Mouse (Mus musculus) myocyte (in vitro differentiated cells): ENCODE data around the gene Hjurp.

ENCODE experiments used
- E2F4 ChIP-seq: IDR thresholded peaks from one replicate; pipeline ENCODE4 v1.6.1; 2011; ENCODE audit warnings: mild to moderate bottlenecking, control low read depth, moderate library complexity; ENCODE audit not compliant: insufficient read depth
- MAX ChIP-seq: IDR thresholded peaks from one replicate; pipeline ENCODE4 v1.6.1; 2011; ENCODE audit warnings: low read depth, mild to moderate bottlenecking, control low read depth
- MYOD1 ChIP-seq, 3 experiments: IDR thresholded peaks; one replicate each; pipeline ENCODE4 v1.6.1; 2011; ENCODE audit warnings: control low read depth in 2 of 3, low read depth in 2 of 3, mild to moderate bottlenecking in 2 of 3, moderate library complexity in 1 of 3; ENCODE audit not compliant: insufficient read length in 2 of 3, control insufficient read depth in 1 of 3
- POLR2A ChIP-seq: IDR thresholded peaks from one replicate; pipeline ENCODE4 v1.6.1; 2011; ENCODE audit warnings: low read depth, mild to moderate bottlenecking, control low read depth, moderate library complexity; ENCODE audit not compliant: insufficient read length

DNA sequence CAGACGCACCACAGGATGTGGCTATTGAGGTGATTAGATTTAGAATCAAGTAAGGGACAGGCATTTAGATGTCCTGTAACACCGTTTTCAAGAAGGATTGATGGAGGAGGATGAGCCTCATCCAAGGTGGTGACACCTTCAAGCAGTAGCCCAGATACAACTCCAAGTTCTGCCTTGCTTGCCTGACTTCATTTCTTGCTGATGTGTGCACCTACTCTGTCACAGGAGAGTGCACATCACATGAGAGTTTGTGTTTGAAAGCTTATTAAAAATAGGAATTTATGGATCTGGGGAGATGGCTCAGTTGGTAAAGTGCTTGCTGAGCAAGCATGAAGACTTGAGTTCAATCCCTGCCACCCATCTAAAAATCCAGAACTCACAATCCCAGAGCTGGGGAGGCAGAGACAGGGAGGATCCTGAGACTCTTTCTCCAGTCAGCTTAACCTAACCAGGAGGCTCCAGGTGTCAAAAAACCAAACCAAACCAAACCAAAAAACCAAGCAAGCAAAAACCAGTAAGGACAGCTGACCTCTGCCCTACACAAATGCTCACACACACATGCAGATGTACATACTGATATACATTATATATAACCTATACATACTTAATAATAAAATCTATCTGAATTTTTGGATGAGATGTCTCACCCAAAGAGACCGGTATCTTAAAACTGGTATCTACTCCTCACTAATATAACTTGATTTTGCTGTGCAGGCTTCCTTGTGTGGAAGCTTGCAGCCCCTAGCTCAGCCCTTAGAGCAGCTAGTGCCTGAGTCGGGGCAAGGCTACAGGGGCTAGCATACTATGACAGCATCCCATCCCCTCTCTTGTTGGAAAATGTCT, 21.5 kb upstream of the Hjurp start:
- no peak for TF ChIP-seq POLR2A
- no peak for TF ChIP-seq MYOD1 (IDR thresholded peaks at IDR 0.05; ENCODE audit: control insufficient read depth in 1 of 3, insufficient read length in 2 of 3, low read depth in 2 of 3)
- no peak for TF ChIP-seq E2F4
- TF ChIP-seq MAX = no peak
